Mouse (Mus musculus) forebrain, embryonic 10.5 days (tissue): ENCODE data around the gene Fbxl13. TPM values are rescaled to one million over a fixed set of nuclear protein-coding genes. Genes with fewer than 3 reads are reported as not detected.
A peak's percentile ranks its signal among the peaks of the same experiment; 100 is the strongest.

Source experiments
- DNase-seq: peaks from one replicate; pipeline ENCODE4 v3.0.0-alpha.2; 2017; ENCODE audit warnings: low spot score; ENCODE audit errors: extremely low spot score
- H3K27ac ChIP-seq: fragments of 300-500 bp; sonication (generic); 2 replicates; pipeline ENCODE4 v1.5.1; 2016; ENCODE audit warnings: mild to moderate bottlenecking
- H3K27me3 ChIP-seq: fragments of 300-500 bp; sonication (generic); 2 replicates; pipeline ENCODE4 v1.6.1; 2016; ENCODE audit warnings: mild to moderate bottlenecking; ENCODE audit not compliant: poor library complexity, severe bottlenecking
- H3K36me3 ChIP-seq: fragments of 300-500 bp; sonication (generic); replicated peaks from 2 replicates; pipeline ENCODE4 v1.6.1; 2016; ENCODE audit warnings: mild to moderate bottlenecking, moderate library complexity
- H3K4me1 ChIP-seq: fragments of 300-500 bp; sonication (generic); 2 replicates; pipeline ENCODE4 v1.6.1; 2016
- H3K4me3 ChIP-seq: fragments of 300-500 bp; sonication (generic); 2 replicates; pipeline ENCODE4 v1.5.1; 2016; ENCODE audit warnings: mild to moderate bottlenecking, moderate library complexity
- H3K9me3 ChIP-seq: fragments of 300-500 bp; sonication (generic); 2 replicates; pipeline ENCODE4 v1.6.1; 2016; ENCODE audit warnings: mild to moderate bottlenecking, moderate library complexity
- WGBS: fragments of 180-500 bp; shearing (Covaris S2); methylation state at CpG from one replicate; pipeline ENCODE4 v1.1.7; 2016; 5-methylcytosine and 5-hydroxymethylcytosine counted together
- polyA plus RNA-seq: library from polyadenylated mRNA; unstranded; fragments of >200 nt; fragmentation: Nextera tagmentation; extraction: Ambion mirVana; gene quantifications from 2 replicates; pipeline ENCODE4 v1.2.1, GENCODE M21; 2016

The Fbxl13 gene
- polyA plus RNA-seq, 1 experiment from 2014 or later: 0.12 TPM

DNA sequence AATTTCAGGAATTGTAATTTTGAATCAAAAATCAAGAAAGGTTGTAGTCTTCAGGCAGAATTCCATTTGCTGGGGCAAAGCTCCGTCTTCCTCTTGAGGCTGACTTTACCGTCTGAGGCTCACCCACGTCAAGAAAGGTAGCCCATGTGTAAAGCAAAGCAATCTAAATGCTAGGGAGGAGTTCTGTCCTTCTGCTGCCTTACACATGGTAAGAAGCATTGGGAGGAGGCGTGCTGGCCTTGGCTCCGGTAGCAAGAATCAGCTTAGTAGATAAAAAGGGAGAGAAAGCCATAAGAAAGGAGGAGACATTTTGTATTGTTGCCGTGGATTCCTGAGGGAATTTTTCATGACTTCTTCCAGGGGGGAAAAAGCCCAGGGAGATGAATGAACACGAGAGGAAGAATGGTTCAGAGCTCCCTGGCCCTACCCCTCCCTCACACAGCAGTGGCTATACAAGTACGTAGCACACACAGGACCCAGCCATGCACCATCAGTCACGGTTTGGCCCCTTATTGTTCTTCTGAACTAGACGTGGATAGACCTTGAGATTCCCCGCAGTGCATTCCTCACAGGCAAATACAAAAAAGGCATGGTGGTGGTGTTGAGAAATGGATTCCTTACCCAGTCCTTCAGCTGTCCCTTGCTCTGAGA lies 118.5 kb downstream of the Fbxl13 start:
- DNase-seq: no peak

DNA sequence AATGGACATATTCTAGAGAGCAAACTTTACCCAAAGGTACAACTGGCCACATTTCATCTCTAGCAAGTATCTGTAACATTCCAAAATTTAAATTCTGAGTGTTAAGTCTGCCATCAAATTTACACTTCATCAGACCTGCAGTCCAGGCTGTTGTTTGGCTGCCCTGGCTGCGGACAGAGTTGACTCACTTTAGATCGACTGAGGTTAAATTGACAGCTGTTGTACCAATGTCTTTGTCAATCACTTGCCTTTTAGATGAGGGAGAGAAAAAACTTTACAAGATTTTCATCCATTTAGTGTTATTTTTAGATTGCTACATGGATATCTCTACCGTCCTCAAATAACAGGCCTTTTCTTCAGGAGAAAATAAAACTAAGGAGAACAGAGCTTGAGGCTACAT lies 126.3 kb downstream of the Fbxl13 start:
- Histone ChIP-seq H3K4me3 (no peak overlapping the region), H3K4me1 (no peaks in the 10 kb centered on the region), H3K9me3 (no peaks in the 10 kb centered on the region), H3K27ac (no peak overlapping the region), H3K36me3 (no peaks in the 10 kb centered on the region), H3K27me3 (no peaks in the 10 kb centered on the region)
- DNase-seq: no peak
- WGBS: 89% methylated on average over 3 of the region's 3 CpGs

More for the DNA sequence above, 118.5 kb downstream of the Fbxl13 start:
- 55% methylated on average over 11 of the region's 11 CpGs for WGBS
- H3K4me3 ChIP-seq: no peak overlapping the region
- H3K27me3 ChIP-seq: no peaks in the 10 kb centered on the region
- peaks cover 9% of the 10 kb centered on the region; the same call in 1 of the 2 replicates for H3K4me1 ChIP-seq
- H3K36me3 ChIP-seq: no peaks in the 10 kb centered on the region
- H3K27ac ChIP-seq: no peak overlapping the region
- H3K9me3 ChIP-seq: no peaks in the 10 kb centered on the region; the same call in 1 of the 2 replicates

DNA sequence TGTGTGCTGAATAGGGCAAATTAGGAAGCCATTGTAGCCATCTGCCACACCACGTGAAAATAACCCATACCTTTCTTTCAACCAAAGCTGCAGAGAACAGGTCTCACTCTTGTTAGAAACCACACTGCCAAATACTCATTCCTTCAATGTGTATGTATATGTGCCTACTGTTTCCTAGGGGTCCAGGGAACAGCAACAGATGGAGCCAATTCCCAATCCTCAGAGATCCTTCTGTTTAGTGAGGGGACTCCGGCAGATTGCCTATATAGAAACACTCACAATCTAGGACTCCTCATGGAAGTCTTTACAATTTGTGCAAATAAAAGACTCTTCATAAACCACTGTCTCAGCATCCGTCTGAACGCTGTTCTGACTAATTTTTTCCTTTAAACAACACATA lies 127.2 kb downstream of the Fbxl13 start:
- no peak for DNase-seq
- Histone ChIP-seq H3K4me3 (no peak overlapping the region), H3K9me3 (no peaks in the 10 kb centered on the region), H3K27me3 (no peaks in the 10 kb centered on the region), H3K4me1 (no peaks in the 10 kb centered on the region), H3K27ac (no peak overlapping the region), H3K36me3 (no peaks in the 10 kb centered on the region)
- WGBS: 87% methylated on average over 4 of the region's 4 CpGs

DNA sequence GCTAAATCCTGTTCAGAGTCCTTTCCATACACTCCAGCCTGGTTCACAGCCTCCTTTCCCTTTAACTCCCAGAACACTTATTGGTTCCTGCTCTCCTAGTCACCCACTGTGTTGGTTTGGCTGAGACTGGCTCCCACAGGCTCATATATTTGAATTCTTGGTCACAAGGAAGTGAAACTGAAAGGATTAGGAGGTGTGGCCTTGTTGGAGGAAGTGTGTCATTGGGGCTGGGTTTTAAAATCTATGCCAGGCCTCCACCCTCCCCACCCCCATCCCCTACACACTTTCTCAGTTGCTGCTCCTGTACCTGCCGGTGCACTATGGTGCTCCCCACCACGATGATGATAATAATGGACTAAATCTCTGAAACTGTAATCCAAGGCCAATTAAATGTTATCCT lies 127.9 kb downstream of the Fbxl13 start:
- Histone ChIP-seq H3K27me3 (no peaks in the 10 kb centered on the region), H3K27ac (no peak overlapping the region), H3K36me3 (no peaks in the 10 kb centered on the region), H3K9me3 (no peaks in the 10 kb centered on the region), H3K4me1 (no peaks in the 10 kb centered on the region), H3K4me3 (no peak overlapping the region)
- whole genome bisulfite sequencing: 91% methylated on average over 2 of the region's 2 CpGs
- no peak for DNase-seq

DNA sequence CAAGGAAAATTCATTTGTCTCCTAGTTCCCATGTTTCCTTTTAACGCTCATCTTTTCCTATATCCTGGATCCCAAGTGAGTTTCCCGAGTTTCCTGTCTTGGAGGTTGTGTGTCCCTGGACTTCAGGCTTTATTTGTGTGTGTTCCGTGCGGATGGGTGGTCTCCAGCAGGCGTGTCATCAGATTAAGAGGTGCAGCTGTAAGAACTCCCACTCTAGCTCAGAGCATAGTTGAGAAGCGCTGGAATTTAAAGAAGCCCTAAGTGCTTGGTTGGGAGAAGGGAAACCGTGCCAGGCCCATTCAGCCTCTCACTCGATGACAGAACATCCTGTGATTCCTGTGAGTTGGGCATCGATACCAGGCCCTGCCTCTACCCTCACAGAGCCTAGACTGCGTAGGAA lies 132.1 kb downstream of the Fbxl13 start:
- Histone ChIP-seq H3K9me3 (no peaks in the 10 kb centered on the region), H3K36me3 (no peaks in the 10 kb centered on the region), H3K27ac (no peak overlapping the region), H3K4me1 (no peaks in the 10 kb centered on the region), H3K27me3 (no peaks in the 10 kb centered on the region), H3K4me3 (no peak overlapping the region)
- DNase-seq: no peak
- 77% methylated on average over 10 of the region's 10 CpGs for WGBS

DNA sequence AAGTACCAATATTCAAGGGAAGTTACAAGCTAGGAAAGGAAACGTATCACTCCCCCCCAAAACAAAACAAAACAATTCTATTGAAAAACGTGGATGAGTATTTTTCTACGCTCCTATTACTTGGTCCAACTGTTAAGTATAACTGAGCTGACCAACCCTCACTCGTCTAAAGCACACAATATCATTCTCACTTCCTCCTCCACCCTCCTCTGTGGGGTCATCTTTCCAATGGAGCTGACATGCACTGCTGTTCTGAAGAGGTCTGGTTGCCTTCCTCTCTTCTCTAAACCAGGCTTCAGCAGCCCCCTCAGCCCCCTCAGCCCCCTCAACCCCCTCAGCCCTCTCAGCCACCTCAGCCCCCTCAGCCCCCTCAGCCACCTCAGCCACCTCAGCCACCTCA lies 135.6 kb downstream of the Fbxl13 start:
- H3K27me3 ChIP-seq: no peaks in the 10 kb centered on the region
- no peak overlapping the region for H3K4me3 ChIP-seq
- no peaks in the 10 kb centered on the region for H3K4me1 ChIP-seq

DNA sequence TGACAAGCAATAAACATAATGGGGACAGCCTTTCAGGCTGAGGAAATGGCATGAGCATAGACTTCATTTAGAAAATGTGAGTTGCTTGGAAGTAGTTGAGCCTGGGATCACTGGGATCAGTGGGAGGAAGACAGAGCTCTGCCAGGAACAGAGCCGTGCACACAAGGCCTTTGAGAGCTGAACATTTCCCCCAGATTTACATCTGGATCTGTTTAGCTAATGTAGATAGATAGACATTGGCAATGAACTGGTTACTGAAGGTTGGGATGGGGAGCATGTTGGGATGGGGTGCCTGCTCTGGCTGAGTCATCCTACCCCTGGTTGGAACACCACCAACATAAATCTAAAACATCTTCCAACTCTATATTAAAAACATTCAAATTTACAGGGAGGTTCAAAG lies 138.5 kb downstream of the Fbxl13 start:
- no peaks in the 10 kb centered on the region for H3K4me1 ChIP-seq
- H3K27me3 ChIP-seq: no peaks in the 10 kb centered on the region
- 74% methylated on average over 1 of the region's 1 CpGs for WGBS
- no peaks in the 10 kb centered on the region for H3K36me3 ChIP-seq
- no peaks in the 10 kb centered on the region for H3K9me3 ChIP-seq
- H3K27ac ChIP-seq: no peak overlapping the region
- H3K4me3 ChIP-seq: no peak overlapping the region
- no peak for DNase-seq

More for the DNA sequence above, 135.6 kb downstream of the Fbxl13 start:
- no peak for DNase-seq
- no peak overlapping the region for H3K27ac ChIP-seq
- H3K9me3 ChIP-seq: no peaks in the 10 kb centered on the region
- H3K36me3 ChIP-seq: no peaks in the 10 kb centered on the region
- WGBS: 80% methylated on average over 4 of the region's 4 CpGs

DNA sequence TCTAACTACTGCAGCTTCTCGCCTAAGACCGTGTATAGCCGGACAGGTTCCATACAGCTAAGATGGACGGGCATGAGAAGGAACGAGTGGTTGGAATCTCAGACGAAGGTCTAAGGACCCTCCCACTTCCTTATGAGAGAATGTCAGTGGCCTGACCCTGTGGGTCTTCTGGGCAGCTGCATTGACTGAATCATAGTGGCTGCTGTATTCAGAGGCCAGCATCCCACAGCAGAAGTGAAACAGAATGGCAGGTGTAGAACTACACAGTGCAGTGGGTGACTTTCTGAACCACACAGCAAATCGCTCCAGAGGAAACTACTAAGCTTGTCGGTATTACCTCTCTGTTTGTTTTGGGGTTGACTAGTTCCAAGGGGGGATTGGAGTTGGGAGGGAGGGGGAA lies 140.3 kb downstream of the Fbxl13 start:
- H3K4me1 ChIP-seq: no peaks in the 10 kb centered on the region
- H3K4me3 ChIP-seq: no peak overlapping the region
- H3K27ac ChIP-seq: no peak overlapping the region
- 93% methylated on average over 8 of the region's 8 CpGs for WGBS
- no peaks in the 10 kb centered on the region for H3K27me3 ChIP-seq
- no peak for DNase-seq
- H3K9me3 ChIP-seq: no peaks in the 10 kb centered on the region
- H3K36me3 ChIP-seq: no peaks in the 10 kb centered on the region

DNA sequence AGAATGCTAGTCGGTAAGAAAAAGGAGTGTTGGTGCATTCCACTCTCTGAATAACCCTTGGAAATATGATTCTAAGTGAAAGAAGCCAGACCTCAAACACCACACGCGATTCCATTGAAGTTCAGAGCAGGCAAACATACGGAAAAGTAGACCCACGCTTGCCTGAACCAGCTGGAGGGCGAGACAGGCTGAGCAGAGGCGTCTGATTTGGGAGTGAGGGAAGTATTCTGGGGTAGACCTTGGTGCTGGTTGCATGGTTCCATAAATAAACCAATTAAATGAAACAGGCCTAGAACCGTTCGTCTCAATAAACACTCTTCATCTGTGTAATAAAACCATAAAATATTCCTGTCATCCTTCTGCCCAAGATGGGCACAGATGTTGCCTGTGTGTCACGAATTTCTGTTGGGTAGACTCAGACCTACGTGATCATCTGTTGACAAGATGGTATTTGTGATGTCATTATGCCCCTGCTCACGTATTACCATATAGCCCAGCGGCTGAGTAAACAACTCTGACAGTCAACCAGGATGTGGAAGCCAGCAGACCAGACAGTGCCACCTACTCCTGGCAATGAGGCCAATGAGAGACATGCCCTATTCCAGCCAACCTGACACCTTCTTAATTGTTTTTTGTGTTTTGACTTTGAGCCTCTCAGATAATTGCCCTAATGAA lies 142.4 kb downstream of the Fbxl13 start:
- Histone ChIP-seq H3K27ac (no peak overlapping the region), H3K9me3 (no peaks in the 10 kb centered on the region), H3K27me3 (no peaks in the 10 kb centered on the region), H3K36me3 (no peaks in the 10 kb centered on the region), H3K4me1 (no peaks in the 10 kb centered on the region), H3K4me3 (no peak overlapping the region)
- no peak for DNase-seq
- 91% methylated on average over 13 of the region's 13 CpGs for WGBS

DNA sequence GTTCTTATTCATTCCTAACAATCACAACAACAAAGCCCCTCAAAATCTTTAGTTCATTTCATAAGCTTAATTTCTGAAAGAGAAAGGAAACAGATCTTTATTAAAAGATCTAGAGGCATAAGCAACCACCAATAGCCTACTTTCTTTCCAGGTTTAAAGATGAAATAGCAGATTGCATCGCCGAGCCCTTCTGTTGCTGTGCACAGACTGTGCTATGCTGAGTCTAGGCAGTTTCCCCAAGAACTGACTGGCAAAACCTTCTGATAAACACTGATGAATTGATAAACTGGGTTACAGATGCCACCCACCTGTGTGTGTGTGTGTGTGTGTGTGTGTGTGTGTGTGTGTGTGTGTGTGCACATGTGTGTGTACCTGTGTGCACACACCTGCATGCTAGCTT lies 144.5 kb downstream of the Fbxl13 start:
- H3K4me3 ChIP-seq: no peak overlapping the region
- WGBS: 99% methylated on average over 2 of the region's 2 CpGs
- H3K27me3 ChIP-seq: no peaks in the 10 kb centered on the region
- no peaks in the 10 kb centered on the region for H3K9me3 ChIP-seq
- H3K27ac ChIP-seq: no peak overlapping the region
- no peaks in the 10 kb centered on the region for H3K4me1 ChIP-seq
- H3K36me3 ChIP-seq: no peaks in the 10 kb centered on the region
- DNase-seq: no peak

DNA sequence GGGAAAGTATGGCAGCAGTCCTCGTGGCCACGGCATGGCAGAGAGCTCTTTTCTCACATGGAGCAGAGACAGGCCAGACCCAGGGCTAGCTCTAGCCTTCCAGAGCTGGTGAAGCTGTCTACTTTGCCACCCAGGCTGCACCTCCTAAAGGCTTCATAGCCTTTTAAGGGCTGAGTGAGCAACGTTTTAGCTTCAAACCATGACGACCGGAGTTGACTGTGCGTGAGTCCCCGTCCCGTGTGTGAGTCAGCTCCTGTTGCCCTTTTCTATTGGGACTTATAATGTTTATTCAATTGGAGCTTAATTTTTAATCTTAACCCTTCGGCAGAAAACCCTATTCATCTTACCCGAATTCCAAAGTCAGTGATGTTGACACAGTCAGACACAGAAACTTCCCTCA lies 145.3 kb downstream of the Fbxl13 start:
- Histone ChIP-seq H3K36me3 (no peaks in the 10 kb centered on the region), H3K4me1 (no peaks in the 10 kb centered on the region), H3K27ac (0 out of 2 replicates have a peak overlapping the region, but pooled peaks have one; percentile 26), H3K27me3 (no peaks in the 10 kb centered on the region), H3K4me3 (no peak overlapping the region), H3K9me3 (no peaks in the 10 kb centered on the region)
- DNase-seq: no peak
- 93% methylated on average over 10 of the region's 10 CpGs for WGBS

DNA sequence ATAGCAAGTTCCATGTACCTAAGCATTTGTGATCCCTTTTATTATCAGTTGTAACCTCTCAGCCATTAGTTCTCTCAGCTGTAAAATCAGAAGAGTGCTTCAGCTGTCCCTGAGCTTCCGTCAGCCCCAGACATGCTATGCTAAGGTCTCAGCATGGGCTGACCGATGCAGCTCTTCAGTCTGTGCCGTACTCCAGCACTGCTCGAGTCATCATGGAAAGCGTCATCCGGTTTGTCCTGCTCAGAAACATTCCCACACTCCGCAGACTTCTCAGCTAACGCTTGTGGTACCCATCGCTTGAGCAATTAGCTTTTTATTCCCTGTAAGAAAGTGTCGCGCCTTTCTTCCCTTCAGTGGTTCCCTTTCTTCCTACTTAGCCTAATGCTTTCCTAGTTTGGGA lies 146.5 kb downstream of the Fbxl13 start:
- H3K36me3 ChIP-seq: no peaks in the 10 kb centered on the region
- no peak for DNase-seq
- H3K27me3 ChIP-seq: no peaks in the 10 kb centered on the region
- H3K4me1 ChIP-seq: 0 out of 2 replicates have a peak, but pooled peaks cover 3% of the 10 kb centered on the region
- 88% methylated on average over 11 of the region's 11 CpGs for WGBS
- H3K9me3 ChIP-seq: no peaks in the 10 kb centered on the region
- no peak overlapping the region for H3K27ac ChIP-seq
- no peak overlapping the region for H3K4me3 ChIP-seq

DNA sequence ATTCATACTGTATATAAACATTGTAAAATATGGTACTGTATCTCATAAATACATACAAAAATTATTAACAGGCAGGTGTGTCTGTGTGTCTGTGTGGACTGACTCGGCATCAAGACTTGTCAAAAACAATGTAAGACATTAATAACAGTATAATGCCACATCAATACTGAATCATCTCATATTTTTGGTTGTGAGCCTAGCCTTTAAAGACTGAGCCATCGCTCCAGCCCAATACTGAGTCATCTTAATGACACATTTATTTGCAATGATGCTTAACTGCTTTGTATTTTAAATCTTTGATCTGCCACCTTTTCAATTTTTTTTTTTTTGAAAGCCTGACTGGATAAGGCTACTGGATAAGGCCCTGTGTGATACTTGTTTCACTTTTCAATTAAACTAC lies 146.9 kb downstream of the Fbxl13 start:
- 91% methylated on average over 2 of the region's 2 CpGs for WGBS
- no peak for DNase-seq

More for the DNA sequence above, 146.9 kb downstream of the Fbxl13 start:
- Histone ChIP-seq H3K4me3 (no peak overlapping the region), H3K27ac (no peak overlapping the region), H3K9me3 (no peaks in the 10 kb centered on the region), H3K27me3 (no peaks in the 10 kb centered on the region), H3K4me1 (0 out of 2 replicates have a peak, but pooled peaks cover 3% of the 10 kb centered on the region), H3K36me3 (no peaks in the 10 kb centered on the region)
